Mouse (Mus musculus): ENCODE data around the gene Gm17190. TPM values are rescaled to one million over a fixed set of nuclear protein-coding genes. Genes with fewer than 3 reads are reported as not detected.
"Not testable (repeated sequence)": the region's sequence is repeated elsewhere in the genome, so short reads cannot be mapped to it uniquely, and the experiment has no call there.

The Gm17190 gene
- 0.08 TPM in 1 of 2 replicates, not detected in the other for polyA plus RNA-seq (2012; rRNA removed)

DNA sequence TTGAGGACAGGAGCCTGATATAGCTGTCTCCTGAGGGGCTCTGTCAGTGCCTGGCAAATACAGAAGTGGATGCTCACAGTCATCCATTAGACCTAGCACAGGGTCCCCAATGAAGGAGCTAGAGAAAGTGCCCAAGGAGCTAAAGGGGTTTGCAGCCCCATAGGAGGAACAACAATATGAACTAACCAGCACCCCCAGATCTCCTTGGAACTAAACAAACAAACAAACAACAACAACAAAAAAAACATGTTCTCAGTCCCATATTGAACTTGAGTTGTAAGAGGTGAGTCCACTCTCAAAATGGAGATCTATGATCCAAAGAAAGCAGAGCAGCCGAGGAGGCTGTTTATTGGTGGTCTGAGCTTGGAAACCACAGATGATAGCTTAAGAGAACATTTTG lies at the start of gene Gm17190:
Gene Gm17190, plus strand, starts transcription at position 301 of the 400 bp plus-strand sequence.
- not testable (repeated sequence) for DNase-seq (ENCODE audit: extremely low spot score in 1 of 2, low spot score in 1 of 2)

DNA sequence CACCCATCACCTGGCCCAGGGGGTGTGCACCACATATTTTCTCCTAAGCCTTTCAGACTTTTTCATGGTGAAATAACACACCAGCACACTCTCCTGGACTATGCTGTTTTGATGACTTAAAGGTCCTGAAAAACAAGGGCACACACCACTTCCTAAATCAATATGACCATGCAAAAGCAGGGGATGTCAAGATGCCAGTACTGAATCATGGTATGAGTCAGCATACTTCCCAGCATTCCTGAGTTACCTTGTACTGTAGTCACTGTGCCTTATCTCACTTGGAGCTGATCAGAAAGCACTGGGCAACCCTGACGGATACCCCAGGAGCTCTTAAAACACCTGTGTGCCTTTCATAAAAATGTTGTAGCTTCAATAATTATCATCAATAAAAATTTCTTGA lies 42.3 kb upstream of the Gm17190 start:
- no peak for DNase-seq (ENCODE audit: extremely low spot score in 1 of 2, low spot score in 1 of 2)

DNA sequence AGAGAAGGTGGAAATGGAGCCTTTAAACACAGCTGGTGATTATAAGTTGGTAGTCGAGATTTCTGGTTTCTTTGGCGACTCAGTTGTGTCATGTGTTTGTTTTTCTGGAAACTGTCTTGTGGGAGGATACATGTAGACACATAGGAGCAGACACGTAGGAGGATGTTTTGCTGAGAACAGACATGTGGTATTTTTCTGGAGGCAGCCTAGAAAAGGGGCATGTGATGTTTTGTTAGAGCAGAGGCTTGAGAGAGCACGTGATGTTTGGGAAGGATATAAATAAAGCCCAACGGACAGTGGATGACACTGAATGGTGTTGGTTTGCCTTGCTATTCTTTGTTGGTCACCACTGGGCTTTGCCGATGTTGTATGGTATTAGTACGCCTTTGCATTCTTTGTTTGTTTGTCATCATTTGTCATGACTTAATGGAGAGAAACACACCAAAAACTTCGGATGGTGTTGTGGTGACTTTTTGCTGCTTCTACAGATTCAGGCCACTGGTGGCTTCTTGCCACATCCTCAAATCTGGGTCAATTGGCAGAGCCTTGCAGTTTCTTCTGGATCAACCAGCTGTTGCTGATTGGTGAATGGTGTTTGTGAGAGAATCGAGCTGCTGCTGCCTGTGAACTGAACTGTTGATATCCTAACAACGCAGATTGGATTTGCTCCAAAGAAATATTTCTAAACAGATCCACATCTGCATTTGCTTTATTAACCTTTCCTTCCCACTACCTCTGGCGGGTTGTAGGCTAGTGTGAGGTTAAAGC lies 41.4 kb upstream of the Gm17190 start:
- DNase-seq (ENCODE audit: extremely low spot score in 1 of 2, low spot score in 1 of 2) = no peak

DNA sequence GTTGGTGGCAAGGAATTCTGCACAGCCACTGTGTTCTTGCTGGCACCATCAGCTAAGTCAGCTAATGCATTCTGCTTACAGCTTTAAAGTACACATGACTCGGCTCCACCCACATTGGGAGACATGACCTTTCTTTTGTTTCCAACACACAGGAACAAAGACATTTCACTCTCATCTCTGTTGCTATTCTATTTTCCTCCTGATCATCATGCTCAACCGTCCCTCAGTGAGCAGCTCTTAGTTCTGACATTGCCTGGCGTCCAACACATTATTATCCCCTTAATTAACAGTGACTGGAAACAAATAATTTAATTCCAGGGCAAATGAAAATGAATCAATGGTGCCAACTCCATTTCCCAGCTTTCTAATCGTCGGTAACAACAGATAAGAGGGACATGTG lies 36.5 kb upstream of the Gm17190 start:
- no peak for DNase-seq (ENCODE audit: extremely low spot score in 1 of 2, low spot score in 1 of 2)

DNA sequence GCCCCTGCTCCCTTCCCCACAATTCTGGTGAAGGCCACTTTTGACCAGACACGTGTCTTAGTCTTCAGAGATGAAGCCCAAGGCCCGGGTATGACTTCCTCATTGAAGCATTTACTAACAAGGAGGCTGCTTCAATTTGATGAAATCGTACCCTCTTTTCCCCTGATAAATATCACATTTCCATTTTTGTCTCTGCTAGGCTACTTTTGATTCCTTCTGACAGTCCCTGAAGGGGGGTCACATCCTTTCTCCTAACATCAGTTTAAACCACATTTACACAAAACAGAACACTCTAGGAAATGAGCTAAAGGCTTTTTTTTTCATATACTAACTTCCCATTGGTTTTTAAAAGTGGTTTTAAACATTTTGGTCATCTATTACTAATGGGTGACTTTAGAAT lies 29.1 kb upstream of the Gm17190 start:
- DNase-seq (ENCODE audit: extremely low spot score in 1 of 2, low spot score in 1 of 2) = no peak

DNA sequence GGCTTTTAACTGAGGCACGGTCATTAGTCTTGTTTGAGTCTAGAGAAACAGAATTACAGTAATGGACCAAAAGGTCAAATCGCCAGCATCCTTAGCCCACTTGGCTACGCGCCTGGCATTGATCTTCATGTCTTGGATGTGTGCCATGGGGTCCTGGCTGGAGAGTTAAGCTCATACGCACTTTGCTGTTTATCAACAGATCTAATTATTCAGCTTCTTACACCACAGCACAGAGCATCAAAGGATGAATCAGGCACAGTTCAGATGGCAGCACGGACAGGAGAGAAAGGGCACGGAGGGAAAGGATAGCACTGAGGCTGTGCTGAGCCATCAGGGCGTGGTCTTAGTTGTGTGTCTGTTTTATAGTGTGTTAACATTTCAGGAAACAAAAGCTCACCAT lies 8.3 kb upstream of the Gm17190 start:
- no peak for DNase-seq (ENCODE audit: extremely low spot score in 1 of 2, low spot score in 1 of 2)

DNA sequence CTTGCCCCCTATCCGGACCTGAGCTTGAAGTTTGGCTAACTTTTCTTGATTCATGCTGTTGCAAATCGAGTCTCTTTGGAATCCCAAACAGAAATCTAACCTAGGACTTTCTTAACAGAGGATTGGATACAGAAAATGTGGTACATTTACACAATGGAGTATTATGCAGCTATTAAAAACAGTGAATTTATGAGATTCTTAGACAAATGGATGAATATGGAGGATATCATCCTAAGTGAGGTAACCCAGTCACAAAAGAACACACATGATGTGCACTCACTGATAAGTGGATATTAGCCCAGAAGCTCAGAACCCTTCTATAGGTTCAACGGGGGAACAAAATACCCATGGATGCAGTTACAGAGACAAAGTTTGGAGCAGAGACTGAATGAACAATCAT lies 578 bp upstream of the Gm17190 start, which contains the start of gene Gm20075:
Gene Gm20075, minus strand, starts transcription at position 101 of the 400 bp plus-strand sequence.
- DNase-seq (ENCODE audit: extremely low spot score in 1 of 2, low spot score in 1 of 2) = not testable (repeated sequence)

DNA sequence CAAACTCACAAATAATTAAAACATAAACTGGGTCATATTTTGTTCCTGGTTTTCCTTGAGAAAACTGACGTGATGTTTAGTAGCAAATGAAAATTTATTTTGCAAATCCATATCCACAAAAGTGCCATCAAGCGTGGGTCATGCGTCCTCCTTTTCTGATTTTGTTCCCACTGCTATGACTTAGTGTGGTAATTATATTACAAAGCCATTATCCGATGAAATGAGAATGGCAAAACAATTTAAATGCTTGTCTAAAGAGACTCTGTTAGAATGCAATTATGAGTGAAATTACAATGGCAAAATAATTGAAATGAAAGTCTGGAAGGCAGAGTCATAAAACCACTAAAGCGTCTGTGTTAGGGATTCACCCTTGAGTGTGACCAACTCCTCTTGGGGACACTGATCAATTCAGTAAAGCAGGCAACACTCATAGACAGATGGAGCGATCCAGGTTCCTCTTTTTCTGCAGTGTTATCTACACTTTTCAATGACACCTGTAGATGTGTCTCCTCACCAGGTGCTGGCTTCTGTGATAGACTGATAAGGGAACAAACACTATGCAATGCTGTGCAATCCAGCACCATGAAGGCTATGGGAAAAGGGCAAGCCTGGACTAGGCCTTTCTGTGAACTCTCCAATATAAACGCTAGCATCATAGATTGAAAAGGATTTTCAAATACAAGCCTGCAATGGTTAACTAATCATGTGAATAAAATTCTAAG lies 3.9 kb downstream of the Gm17190 start:
- DNase-seq (ENCODE audit: extremely low spot score in 1 of 2, low spot score in 1 of 2) = no peak

DNA sequence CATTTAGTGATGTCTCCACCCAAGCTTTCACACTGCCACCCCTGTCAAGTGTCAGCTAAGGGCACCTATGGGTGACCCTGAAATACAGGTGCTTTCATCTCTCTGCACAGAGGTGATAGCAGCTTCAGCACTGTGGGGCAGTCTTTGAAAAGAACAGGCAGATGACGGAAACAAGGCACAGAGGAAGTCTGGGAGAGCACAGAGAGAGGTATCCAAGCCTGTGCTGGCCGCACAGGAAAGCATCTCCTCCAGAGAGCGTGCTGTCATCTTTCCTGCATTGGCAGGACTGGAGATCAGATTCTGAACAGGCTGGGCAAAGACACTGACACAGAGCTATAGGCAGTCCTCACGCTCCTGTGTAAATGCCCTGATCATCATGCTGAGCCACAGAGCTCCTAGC lies 9.1 kb downstream of the Gm17190 start:
- no peak for DNase-seq (ENCODE audit: extremely low spot score in 1 of 2, low spot score in 1 of 2)

DNA sequence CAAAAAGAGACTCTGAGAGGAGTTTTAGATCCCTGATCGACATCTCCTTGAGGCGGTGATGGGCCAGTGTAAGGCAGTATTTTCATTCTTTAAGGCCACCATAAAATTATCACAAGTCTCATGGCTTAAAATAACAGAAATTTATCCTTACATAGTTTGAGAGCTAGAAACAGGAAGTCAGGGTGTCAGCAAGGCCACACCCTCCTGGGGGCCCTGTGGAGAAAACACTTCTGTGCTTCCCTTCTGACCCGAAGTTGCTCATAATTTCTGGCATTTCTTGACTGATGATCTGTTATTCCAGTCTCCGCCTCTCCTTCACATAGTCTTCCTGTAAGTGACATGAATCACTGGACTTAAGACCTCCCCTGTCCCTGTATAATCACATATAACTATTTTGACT lies 24.5 kb downstream of the Gm17190 start:
- DNase-seq (ENCODE audit: extremely low spot score in 1 of 2, low spot score in 1 of 2) = no peak

DNA sequence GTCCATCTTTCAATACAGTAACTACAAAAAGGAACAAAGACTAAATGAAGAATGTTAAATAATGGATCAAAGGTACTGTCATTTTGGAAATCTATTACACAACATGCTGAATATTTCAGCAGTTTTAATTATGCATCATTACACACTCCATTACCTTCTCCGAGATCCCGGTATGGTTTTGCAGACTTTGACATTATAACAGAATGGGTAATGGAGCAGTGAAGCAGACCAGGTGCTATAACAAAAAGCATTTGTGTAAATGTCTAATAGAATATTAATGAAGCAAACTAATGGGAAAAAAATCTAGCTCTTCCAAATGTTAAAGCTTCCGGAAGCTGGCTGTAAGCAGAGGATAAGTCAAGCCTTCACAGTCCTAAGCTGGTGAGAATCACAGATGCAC lies 28.9 kb downstream of the Gm17190 start:
- no peak for DNase-seq (ENCODE audit: extremely low spot score in 1 of 2, low spot score in 1 of 2)

DNA sequence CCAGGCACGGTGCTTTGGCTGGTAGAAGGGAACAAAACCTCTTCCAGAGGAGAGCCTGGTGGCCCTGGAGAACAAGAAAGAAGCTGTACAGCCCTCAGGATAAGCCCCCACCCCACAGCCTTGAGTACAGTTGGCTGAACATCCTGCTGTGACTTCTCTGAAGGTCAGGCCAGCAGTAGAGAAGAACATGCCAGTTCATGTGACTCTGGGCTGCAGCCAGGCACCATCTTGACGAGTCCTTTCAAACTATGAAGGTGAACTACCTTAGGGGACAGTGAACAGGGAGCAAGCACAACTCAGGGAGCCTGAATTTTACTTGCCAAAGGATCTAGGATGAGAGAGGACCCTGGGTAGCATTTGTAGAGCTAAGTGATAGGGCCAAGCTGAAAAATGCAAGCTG lies 30.9 kb downstream of the Gm17190 start:
- DNase-seq (ENCODE audit: extremely low spot score in 1 of 2, low spot score in 1 of 2) = no peak

DNA sequence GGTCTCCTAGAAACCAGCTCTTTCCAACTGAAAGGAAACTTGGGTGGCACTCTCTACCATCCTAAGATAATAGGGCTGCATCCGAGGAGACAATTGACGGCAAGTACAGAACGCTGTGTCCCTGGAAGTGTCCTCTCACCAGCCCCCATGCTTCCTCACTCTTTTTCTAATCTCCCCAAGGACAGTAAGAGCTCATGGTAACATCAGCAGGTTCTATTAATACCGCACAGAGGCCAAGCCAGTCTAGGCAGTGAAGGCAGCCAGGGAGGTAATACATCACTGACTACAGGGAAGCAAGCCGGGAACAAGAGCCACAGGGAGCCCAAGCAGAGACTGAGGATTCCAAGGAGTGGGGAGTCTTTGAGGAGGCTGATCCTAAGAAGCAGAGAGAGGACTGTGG lies 43.2 kb downstream of the Gm17190 start:
- no peak for DNase-seq (ENCODE audit: extremely low spot score in 1 of 2, low spot score in 1 of 2)

DNA sequence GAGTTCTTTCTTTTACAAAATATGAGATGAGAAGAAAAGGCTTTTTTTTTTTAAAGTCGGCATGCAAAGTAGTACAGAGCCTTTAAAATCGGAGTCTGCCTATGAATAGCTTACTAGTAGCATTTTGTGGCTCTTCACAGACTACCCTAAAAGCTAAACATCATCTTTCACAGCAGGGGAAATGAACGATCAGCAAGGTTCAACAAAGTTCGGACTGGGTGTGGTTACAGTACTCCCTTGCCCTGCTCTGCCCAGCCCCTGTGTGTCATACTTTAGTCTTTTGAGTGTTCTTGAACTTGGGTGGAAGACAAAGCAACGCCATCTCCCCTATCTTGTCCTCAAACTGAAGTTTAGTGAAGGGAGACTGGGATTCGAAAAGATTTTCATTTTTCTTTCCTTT lies 44.8 kb downstream of the Gm17190 start:
- DNase-seq (ENCODE audit: extremely low spot score in 1 of 2, low spot score in 1 of 2) = no peak

DNA sequence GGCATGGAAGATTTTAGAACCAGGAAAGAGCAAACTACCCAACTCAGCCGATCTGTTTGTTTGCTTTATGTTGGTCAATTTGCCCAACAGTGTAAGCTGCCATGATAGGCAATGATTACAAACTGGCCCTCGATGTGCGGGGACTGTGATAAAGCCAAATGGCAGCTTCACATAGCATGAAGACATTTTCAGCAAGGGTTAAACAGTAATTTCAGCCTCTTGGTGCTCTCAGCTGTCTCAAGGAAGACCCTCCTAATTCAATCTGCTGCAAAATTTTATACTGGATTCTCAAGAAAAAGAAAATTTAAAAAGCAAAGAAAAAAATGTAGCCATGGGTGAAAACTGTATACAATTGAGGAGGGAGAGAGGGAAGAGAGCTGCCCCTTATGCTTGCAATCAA lies 47.2 kb downstream of the Gm17190 start:
- no peak for DNase-seq (ENCODE audit: extremely low spot score in 1 of 2, low spot score in 1 of 2)

DNA sequence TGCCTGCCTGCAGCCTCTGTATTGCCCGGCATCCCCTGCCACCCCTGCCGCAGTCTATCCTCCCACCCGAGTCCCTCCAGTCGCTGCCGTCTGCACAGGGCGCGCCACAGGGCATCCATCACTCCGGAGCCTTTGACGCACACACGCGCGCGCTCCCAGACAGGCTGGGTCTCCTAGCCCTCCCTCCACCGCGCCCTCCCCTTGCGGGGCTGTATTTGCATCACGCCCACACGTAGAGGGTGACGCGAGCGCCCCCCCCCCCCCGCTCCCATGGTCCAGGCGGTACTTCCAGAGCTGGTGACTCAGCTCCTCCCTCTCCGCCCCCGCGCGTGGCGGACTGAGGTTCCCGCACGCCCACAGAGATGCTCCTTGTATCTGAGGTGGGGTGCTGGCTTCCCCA lies 49.2 kb downstream of the Gm17190 start:
- peak in 1 of 2 experiments; percentile 65 for DNase-seq (ENCODE audit: extremely low spot score in 1 of 2, low spot score in 1 of 2)

DNA sequence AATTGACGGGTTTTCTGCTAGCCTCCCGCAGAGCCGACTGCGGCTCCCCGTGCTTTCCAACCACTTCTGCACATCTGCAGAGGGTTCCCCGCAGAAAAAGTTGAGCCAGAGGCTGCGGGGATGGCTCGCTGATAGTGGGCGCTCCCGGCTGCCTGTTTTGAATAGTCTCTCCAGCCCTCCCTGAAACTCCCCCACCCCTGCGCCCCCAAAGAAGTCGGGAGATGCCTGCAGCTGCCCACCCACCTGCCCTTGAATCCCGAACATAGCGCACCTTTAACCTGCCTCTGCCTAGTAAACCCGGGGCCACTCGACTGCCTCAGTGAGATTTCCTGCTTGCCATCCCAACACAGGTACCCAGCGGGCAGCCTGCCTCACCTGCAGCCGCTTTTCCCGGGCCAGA lies 50.1 kb downstream of the Gm17190 start:
- peak in 1 of 2 experiments; percentile 24 for DNase-seq (ENCODE audit: extremely low spot score in 1 of 2, low spot score in 1 of 2)

DNA sequence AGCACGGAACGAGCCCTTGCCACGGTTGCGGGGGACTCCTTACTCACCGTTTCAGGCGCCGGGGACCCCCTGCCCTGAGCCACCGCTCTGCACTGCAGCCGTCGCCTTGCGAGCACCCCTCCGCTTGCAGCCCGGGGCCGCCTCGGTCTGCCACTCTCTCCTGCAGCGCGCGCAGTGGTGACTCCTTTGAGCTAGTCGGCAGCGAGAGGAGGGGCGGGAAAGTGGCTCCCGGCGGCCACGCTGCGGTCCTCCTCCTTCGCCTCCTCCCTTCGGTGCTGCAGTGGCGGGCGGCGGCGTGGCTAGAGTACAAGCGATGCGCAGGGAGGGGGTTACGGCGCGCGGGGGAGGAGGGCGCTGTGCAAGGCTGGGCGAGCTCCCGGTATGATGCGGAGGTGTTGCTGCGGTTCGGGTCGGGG lies 50.6 kb downstream of the Gm17190 start, which contains the start of gene Sv2c:
Gene Sv2c, minus strand, starts transcription at position 177 of the 416 bp plus-strand sequence.
- DNase-seq (ENCODE audit: extremely low spot score in 1 of 2, low spot score in 1 of 2) = peak in 1 of 2 experiments; percentile 75
